Mouse (Mus musculus) hindbrain, embryonic 15.5 days (tissue): ENCODE results near the gene 1700008O03Rik. TPM values are rescaled to one million over a fixed set of nuclear protein-coding genes. Genes with fewer than 3 reads are reported as not detected.
A peak's percentile ranks its signal among the peaks of the same experiment; 100 is the strongest.

Experiments
- ATAC-seq: fragments of 200-750 bp; cut with Nextera tagmentation; 2 replicates; pipeline ENCODE4 v1.8.0; 2017; ENCODE audit warnings: low read depth, moderate number of reproducible peaks, moderate TSS enrichment; ENCODE audit not compliant: low FRiP score
- H3K27ac ChIP-seq: fragments of 300-500 bp; sonication (generic); replicated peaks from 2 replicates; pipeline ENCODE4 v1.5.1; 2015; ENCODE audit warnings: mild to moderate bottlenecking, inconsistent platforms
- H3K27me3 ChIP-seq: fragments of 300-500 bp; sonication (generic); 2 replicates; pipeline ENCODE4 v1.6.1; 2015; ENCODE audit warnings: control low read depth, inconsistent platforms
- H3K36me3 ChIP-seq: fragments of 300-500 bp; sonication (generic); 2 replicates; pipeline ENCODE4 v1.6.1; 2015; ENCODE audit warnings: control low read depth, inconsistent platforms
- H3K4me1 ChIP-seq: fragments of 300-500 bp; sonication (generic); replicated peaks from 2 replicates; pipeline ENCODE4 v1.6.1; 2015; ENCODE audit warnings: control low read depth, inconsistent platforms
- H3K4me2 ChIP-seq: fragments of 300-500 bp; sonication (generic); 2 replicates; pipeline ENCODE4 v1.6.1; 2015; ENCODE audit warnings: moderate library complexity, mild to moderate bottlenecking, inconsistent platforms
- H3K4me3 ChIP-seq: fragments of 300-500 bp; sonication (generic); 2 replicates; pipeline ENCODE4 v1.5.1; 2015; ENCODE audit warnings: mild to moderate bottlenecking, inconsistent platforms
- H3K9ac ChIP-seq: fragments of 300-500 bp; sonication (generic); 2 replicates; pipeline ENCODE4 v1.6.1; 2015; ENCODE audit warnings: inconsistent platforms
- H3K9me3 ChIP-seq: fragments of 300-500 bp; sonication (generic); 2 replicates; pipeline ENCODE4 v1.6.1; 2016; ENCODE audit warnings: control low read depth, inconsistent platforms
- WGBS: fragments of 180-500 bp; shearing (Covaris S2); methylation state at CpG from one replicate; pipeline ENCODE4 v1.1.7; 2015; 5-methylcytosine and 5-hydroxymethylcytosine counted together
- polyA plus RNA-seq: library from polyadenylated mRNA; unstranded; fragments of >200 nt; fragmentation: Nextera tagmentation; extraction: Ambion mirVana; gene quantifications from 2 replicates; pipeline ENCODE4 v1.2.1, GENCODE M21; 2015

1700008O03Rik gene
- polyA plus RNA-seq, 1 experiment from 2014 or later: 2.8 TPM

- H3K9me3 ChIP-seq: no peaks in the 10 kb centered on the region
- H3K4me3 ChIP-seq: no peak overlapping the region
- H3K4me2 ChIP-seq: no peak overlapping the region
- peaks cover 15% of the 10 kb centered on the region; the same call in 1 of the 2 replicates for H3K36me3 ChIP-seq
- H3K27me3 ChIP-seq: peaks cover 27% of the 10 kb centered on the region
- no peak for ATAC-seq
- H3K4me1 ChIP-seq: peaks cover 61% of the 10 kb centered on the region
- no peak overlapping the region for H3K9ac ChIP-seq
- H3K27ac ChIP-seq: no peak overlapping the region
- WGBS: 44% methylated on average over 6 of the region's 6 CpGs
Observed at GRCm38 (mm10) chr7:44355411-44355810, 30.2 kb downstream of the 1700008O03Rik start.

GRCm38 (mm10) chr7:44353601-44354340 lies 31.8 kb downstream of the 1700008O03Rik start:
- no peak for ATAC-seq
- Histone ChIP-seq H3K9me3 (no peaks in the 10 kb centered on the region), H3K4me1 (peaks cover 50% of the 10 kb centered on the region), H3K27ac (no peak overlapping the region), H3K4me2 (peak overlapping the region; percentile 2; the same call in 1 of the 2 replicates), H3K4me3 (no peak overlapping the region), H3K27me3 (peaks cover 27% of the 10 kb centered on the region), H3K9ac (no peak overlapping the region), H3K36me3 (peaks cover 18% of the 10 kb centered on the region; the same call in 1 of the 2 replicates)
- WGBS: 5% methylated on average over 34 of the region's 35 CpGs

- WGBS: 11% methylated on average over 65 of the region's 71 CpGs
- Histone ChIP-seq H3K4me3 (no peak overlapping the region; the same call in 1 of the 2 replicates), H3K4me2 (peak overlapping the region; percentile 2; the same call in 1 of the 2 replicates), H3K27ac (no peak overlapping the region), H3K36me3 (peaks cover 25% of the 10 kb centered on the region), H3K9ac (no peak overlapping the region), H3K27me3 (peaks cover 27% of the 10 kb centered on the region), H3K9me3 (no peaks in the 10 kb centered on the region), H3K4me1 (peaks cover 46% of the 10 kb centered on the region)
- no peak for ATAC-seq
Observed at GRCm38 (mm10) chr7:44352750-44353600, 32.6 kb downstream of the 1700008O03Rik start.

GRCm38 (mm10) chr7:44351881-44352749 lies 33.5 kb downstream of the 1700008O03Rik start:
- Histone ChIP-seq H3K4me1 (peaks cover 37% of the 10 kb centered on the region), H3K9ac (no peak overlapping the region), H3K4me3 (no peak overlapping the region; the same call in 1 of the 2 replicates), H3K4me2 (no peak overlapping the region), H3K36me3 (peaks cover 32% of the 10 kb centered on the region), H3K9me3 (no peaks in the 10 kb centered on the region), H3K27ac (no peak overlapping the region), H3K27me3 (peaks cover 22% of the 10 kb centered on the region)
- ATAC-seq: 0 out of 2 replicates have a peak, but pooled peaks have one; percentile 7
- WGBS: 6% methylated on average over 70 of the region's 71 CpGs

GRCm38 (mm10) chr7:44350957-44351711 lies 34.5 kb downstream of the 1700008O03Rik start:
- H3K9me3 ChIP-seq: no peaks in the 10 kb centered on the region
- H3K27ac ChIP-seq: peak overlapping the region; percentile 33; the same call in 1 of the 2 replicates
- peak overlapping the region; percentile 4 for H3K9ac ChIP-seq
- peak; percentile 52 for ATAC-seq
- peaks cover 36% of the 10 kb centered on the region for H3K4me1 ChIP-seq
- peaks cover 22% of the 10 kb centered on the region for H3K27me3 ChIP-seq
- H3K4me2 ChIP-seq: peak overlapping the region; percentile 46
- peak overlapping the region; percentile 13; the same call in 1 of the 2 replicates for H3K4me3 ChIP-seq
- H3K36me3 ChIP-seq: peaks cover 39% of the 10 kb centered on the region
- WGBS: 6% methylated on average over 25 of the region's 25 CpGs

GRCm38 (mm10) chr7:44349043-44349442 lies 36.6 kb downstream of the 1700008O03Rik start:
- Histone ChIP-seq H3K4me2 (no peak overlapping the region), H3K9me3 (no peaks in the 10 kb centered on the region), H3K27ac (no peak overlapping the region), H3K36me3 (peaks cover 48% of the 10 kb centered on the region), H3K4me1 (peaks cover 36% of the 10 kb centered on the region), H3K4me3 (no peak overlapping the region), H3K9ac (no peak overlapping the region), H3K27me3 (peaks cover 21% of the 10 kb centered on the region)
- 28% methylated on average over 3 of the region's 3 CpGs for WGBS
- ATAC-seq: no peak

- ATAC-seq: no peak
- WGBS: 82% methylated on average over 12 of the region's 12 CpGs
Observed at GRCm38 (mm10) chr7:44344622-44345021, 41.0 kb downstream of the 1700008O03Rik start.

GRCm38 (mm10) chr7:44343459-44344015 lies 42.1 kb downstream of the 1700008O03Rik start:
- Histone ChIP-seq H3K27ac (no peak overlapping the region), H3K9ac (no peak overlapping the region), H3K4me2 (no peak overlapping the region), H3K27me3 (no peaks in the 10 kb centered on the region), H3K4me3 (no peak overlapping the region), H3K36me3 (peaks cover 49% of the 10 kb centered on the region), H3K9me3 (no peaks in the 10 kb centered on the region), H3K4me1 (0 out of 2 replicates have a peak, but pooled peaks cover 7% of the 10 kb centered on the region)
- ATAC-seq: no peak
- 31% methylated on average over 11 of the region's 11 CpGs for WGBS

More at GRCm38 (mm10) chr7:44344622-44345021, 41.0 kb downstream of the 1700008O03Rik start:
- Histone ChIP-seq H3K27me3 (no peaks in the 10 kb centered on the region), H3K9me3 (no peaks in the 10 kb centered on the region), H3K4me1 (no peaks in the 10 kb centered on the region), H3K27ac (no peak overlapping the region), H3K4me3 (no peak overlapping the region), H3K4me2 (no peak overlapping the region), H3K36me3 (peaks cover 53% of the 10 kb centered on the region), H3K9ac (no peak overlapping the region)

- Histone ChIP-seq H3K36me3 (peaks cover 34% of the 10 kb centered on the region), H3K9ac (no peak overlapping the region), H3K4me1 (peaks cover 25% of the 10 kb centered on the region), H3K4me3 (no peak overlapping the region), H3K27ac (no peak overlapping the region), H3K27me3 (no peaks in the 10 kb centered on the region), H3K4me2 (no peak overlapping the region), H3K9me3 (no peaks in the 10 kb centered on the region)
- no peak for ATAC-seq
- 68% methylated on average over 5 of the region's 5 CpGs for WGBS
Observed at GRCm38 (mm10) chr7:44341714-44342113, 43.9 kb downstream of the 1700008O03Rik start.

- no peak for ATAC-seq
- H3K4me2 ChIP-seq: no peak overlapping the region
- H3K36me3 ChIP-seq: peaks cover 28% of the 10 kb centered on the region
- no peaks in the 10 kb centered on the region for H3K27me3 ChIP-seq
- no peak overlapping the region for H3K27ac ChIP-seq
- 89% methylated on average over 10 of the region's 10 CpGs for WGBS
- peaks cover 31% of the 10 kb centered on the region for H3K4me1 ChIP-seq
- H3K9ac ChIP-seq: no peak overlapping the region
- no peaks in the 10 kb centered on the region for H3K9me3 ChIP-seq
- H3K4me3 ChIP-seq: no peak overlapping the region
Observed at GRCm38 (mm10) chr7:44341119-44341518, 44.5 kb downstream of the 1700008O03Rik start.
